Mouse (Mus musculus) kidney, postnatal 10 days (tissue): ENCODE results near the gene Rps6ka5.

ENCODE experiments used
- DNase-seq: peaks from one replicate; pipeline ENCODE4 v3.0.0; 2021; ENCODE audit warnings: mixed read lengths

Rps6ka5 gene

DNA sequence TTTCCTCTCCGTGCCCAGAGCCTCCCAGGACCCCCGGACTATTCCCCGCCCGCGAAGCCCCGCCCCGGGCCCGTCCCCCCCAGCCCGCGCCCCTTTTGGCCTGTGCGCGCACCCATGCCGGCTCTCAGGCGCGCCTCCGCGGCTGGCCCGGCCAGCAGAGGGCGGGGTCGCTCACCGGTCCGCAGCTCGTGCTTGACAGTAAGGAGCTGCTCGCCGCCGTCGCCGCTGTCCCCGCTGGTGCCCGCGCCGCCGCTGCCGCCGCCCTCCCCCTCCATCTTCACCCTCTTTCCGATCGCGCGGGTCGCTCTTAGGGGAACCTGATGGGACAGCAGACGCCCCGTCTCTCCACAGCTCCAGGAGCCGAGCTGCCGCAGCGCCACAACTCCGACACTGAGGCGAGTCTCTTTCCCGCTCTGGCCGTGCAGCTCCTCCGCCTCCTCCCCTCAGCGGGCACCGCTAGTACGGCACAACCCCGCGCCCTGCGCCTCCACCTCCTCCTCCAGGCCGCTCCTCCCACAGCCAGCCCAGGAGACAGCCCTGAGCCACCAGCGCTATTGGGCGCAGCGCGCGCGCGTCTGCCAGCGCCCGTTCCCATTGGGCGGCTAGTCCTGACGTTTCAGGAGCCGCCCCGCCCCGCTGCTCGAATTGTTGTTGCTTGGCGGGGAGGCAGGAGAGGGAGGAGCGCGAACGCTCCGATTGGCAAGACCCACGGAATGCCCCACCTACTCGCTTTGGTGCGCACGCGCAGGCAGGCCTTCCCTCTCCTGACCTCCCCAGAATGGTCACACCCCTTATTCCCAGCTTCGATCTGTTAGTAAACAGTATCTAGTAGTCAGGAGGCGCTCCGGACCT is 2.0 kb downstream of the Rps6ka5 start:
- peak; percentile 100 for DNase-seq

DNA sequence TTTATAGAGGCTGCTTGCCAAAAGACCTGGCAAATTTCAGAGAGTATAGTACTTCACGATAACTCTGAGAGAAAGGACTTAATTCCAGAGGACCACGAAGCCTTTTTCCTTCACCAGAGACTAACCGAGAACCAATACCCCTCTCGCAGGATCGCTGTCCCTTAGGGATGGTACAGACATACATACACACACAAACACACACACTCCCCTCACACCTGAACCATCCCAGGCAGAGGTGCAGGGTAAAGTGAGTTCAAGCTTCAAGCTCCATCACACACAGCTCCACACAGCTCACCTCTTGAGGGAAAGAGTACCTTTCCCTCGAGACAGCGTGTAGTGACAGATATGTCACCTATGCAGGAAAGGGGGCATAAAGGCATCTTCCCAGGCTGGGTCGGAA is 2.6 kb downstream of the Rps6ka5 start:
- no peak for DNase-seq

DNA sequence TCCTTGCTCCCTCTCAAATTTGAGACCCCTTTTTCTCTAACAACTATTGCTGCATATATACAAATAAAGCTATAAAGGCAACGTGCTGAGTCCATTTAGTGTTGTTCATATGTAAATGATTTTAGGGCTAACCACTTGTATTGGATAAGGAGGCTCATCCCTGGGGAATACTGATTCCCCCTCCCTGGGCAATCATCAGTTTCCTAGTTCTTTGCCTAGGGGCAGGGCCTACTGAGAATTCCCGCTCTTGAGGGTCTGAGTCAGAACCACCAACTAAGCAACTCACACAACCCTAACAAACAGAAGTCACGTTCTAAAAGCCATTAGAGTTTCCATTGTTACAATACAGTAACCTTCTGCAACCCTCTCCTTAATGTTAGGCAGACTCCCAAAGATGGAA is 6.0 kb downstream of the Rps6ka5 start:
- no peak for DNase-seq

DNA sequence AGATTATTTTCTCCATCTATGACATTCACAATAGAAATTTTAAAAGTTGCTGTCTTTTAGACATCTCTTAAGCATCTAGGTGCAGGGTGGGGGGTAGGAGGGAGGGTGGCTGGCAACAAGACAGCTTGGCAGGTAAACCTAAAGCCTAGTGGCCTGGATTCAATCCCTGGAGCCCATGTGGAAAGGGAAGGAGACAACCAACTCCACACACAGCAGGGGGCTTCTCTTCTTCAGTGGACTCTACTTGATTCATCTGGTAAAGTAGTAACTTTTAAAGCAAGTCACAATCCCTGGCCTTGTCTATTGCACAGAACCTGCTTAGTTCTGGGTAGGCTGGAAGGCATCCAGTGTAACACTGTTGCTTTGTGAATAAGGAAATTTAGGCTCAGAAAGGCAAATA is 9.3 kb downstream of the Rps6ka5 start:
- DNase-seq = no peak

DNA sequence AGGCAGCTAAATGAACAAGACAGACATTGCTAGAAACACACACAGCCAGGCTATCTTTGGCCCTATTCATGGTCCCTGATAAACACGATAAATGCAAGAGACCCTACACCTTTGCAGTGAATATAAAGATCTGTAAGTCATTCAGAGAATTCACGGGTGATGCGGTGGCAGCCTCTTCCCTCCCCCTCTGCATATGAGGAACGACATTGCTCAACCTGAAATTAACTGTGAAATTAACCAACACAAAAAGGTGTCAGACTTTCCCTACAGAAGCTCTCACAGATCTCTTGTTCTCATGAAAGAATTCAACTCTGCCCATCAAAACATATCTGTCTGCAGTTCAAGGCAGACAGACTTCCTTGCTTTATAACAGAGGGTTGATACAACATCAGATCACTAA is 9.8 kb downstream of the Rps6ka5 start:
- DNase-seq = no peak

- no peak for DNase-seq
Measured at GRCm38 (mm10) chr12:100711819-100712218, 15.0 kb downstream of the Rps6ka5 start.

GRCm38 (mm10) chr12:100711116-100711691 is 15.6 kb downstream of the Rps6ka5 start:
- DNase-seq = no peak

GRCm38 (mm10) chr12:100710432-100710831 is 16.4 kb downstream of the Rps6ka5 start:
- no peak for DNase-seq

DNA sequence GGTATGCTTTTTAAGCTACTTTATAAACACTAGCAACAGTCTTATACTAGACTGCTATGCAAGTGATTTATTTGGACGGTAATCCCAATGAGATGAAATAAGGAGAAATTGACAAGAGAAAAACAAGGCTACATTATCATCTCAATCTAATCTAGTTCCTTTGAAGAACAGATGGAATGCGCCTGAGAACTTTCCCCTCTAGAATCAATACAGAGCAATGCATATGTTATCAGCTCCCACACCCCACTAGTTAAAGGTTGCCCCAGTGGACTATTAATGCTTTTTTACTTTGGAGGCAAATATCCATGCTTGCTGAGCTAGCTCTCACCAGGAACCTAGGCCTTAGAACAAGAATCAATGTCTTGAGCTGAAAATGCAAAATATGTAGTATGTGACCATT is 19.5 kb downstream of the Rps6ka5 start:
- DNase-seq = no peak

GRCm38 (mm10) chr12:100705057-100705722 is 21.6 kb downstream of the Rps6ka5 start:
- no peak for DNase-seq

- no peak for DNase-seq
Measured at GRCm38 (mm10) chr12:100698019-100698418, 28.8 kb downstream of the Rps6ka5 start.

DNA sequence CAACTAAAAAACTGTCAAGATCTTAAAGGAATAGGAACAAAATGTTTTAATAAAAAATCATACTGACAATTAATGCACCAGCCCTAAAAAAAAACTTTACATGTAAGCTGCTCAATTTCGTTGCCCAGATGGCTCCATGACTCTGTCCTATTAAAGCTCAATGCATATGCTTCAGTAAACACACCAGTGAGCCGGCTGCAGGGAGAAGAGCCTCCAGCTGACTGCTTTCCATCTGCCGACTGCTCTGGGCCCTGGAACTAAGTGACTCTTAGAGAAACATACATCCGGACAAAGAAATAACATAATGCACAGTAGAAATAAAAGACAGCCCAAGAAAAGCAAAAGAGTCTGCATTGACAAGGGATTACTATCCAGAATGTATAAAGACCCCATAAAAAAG is 30.2 kb downstream of the Rps6ka5 start:
- no peak for DNase-seq

- DNase-seq = no peak
Measured at GRCm38 (mm10) chr12:100695252-100695651, 31.5 kb downstream of the Rps6ka5 start.

GRCm38 (mm10) chr12:100692208-100692607 is 34.6 kb downstream of the Rps6ka5 start:
- DNase-seq = no peak

DNA sequence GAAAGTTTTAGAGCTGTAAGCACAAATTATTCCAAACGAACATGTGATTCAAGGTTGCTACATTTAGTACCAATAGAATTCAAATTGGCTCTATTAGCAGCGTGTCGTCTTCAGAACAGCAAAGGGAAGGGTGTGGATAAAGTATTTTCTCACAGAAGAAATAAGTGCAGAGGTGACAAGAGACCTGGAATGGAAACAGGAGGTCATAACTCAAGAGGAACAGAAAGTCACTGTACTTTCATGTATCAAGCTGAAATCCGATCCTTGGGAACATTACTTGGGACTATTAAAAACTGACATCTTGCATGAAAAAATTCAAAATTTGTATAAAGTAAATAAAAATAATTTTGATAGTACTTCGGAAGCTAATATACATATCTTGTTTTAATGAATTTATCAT is 36.3 kb downstream of the Rps6ka5 start:
- no peak for DNase-seq

DNA sequence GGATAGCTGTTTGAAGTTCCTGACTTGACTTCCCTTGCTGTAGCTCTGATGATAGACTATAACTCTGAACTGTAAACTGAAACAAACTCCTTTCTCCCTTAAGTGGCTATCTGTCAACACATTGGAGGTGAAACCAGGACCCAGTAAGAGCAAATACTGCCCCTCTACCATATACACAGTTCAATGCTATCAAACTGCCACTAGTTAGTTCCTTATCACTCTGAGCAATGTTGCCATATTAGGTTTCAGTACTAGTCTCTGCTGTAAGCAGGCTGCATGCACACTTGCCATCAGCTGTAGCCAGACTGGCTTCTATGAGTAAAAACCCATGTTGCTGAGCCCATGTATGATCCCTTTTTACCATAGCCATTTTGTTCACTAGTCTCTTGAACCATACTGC is 38.6 kb downstream of the Rps6ka5 start:
- no peak for DNase-seq

- DNase-seq = no peak
Measured at GRCm38 (mm10) chr12:100687001-100687400, 39.8 kb downstream of the Rps6ka5 start.

DNA sequence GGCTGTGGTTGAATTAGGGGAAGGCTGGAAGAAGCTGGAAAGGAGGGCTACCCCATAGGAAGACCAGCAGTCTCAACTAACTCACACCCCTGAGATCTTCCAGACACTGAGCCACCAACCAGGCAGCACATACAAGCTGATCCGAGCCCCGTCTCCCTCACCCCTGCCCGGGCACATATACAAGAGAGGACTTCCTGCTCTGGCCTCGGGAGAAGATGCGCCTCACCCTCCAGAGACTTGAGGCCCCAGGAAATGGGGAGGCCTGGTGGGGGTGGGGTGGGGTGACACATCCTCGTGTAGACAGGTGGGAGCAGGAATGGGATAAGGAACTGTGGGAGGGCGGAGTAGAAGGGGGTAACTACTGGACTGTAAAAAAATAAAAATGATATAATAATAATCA is 45.0 kb downstream of the Rps6ka5 start:
- no peak for DNase-seq

DNA sequence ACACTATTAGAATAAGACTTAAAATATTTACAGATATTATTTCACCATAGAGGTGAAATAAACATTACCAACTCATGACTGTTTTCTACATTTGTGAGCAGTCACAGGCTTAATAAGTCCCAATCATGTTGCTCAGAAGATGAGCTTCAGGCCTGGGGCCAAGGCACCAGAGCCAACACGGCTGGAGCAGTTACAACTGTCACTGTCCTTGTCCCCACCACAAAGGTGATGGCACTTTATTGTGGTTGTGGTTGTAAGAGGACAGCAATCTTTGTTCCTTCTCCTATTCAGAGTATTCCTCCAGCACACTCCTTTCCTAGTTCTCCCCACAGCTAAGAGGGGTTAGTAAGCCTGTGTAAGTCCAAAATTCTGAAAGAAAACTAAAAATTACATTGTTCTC is 45.5 kb downstream of the Rps6ka5 start:
- DNase-seq = no peak

GRCm38 (mm10) chr12:100680676-100681075 is 46.1 kb downstream of the Rps6ka5 start:
- no peak for DNase-seq

GRCm38 (mm10) chr12:100670647-100671199 is 56.1 kb downstream of the Rps6ka5 start:
- no peak for DNase-seq

GRCm38 (mm10) chr12:100665294-100665693 is 61.5 kb downstream of the Rps6ka5 start:
- DNase-seq = no peak

- no peak for DNase-seq
Measured at GRCm38 (mm10) chr12:100660076-100660475, 66.7 kb downstream of the Rps6ka5 start.

GRCm38 (mm10) chr12:100655972-100656371 is 70.8 kb downstream of the Rps6ka5 start:
- DNase-seq = no peak
